Mouse (Mus musculus) adrenal gland, adult 18-20 months (tissue): ENCODE results near the gene Epm2aip1. TPM values are rescaled to one million over a fixed set of nuclear protein-coding genes. Genes with fewer than 3 reads are reported as not detected.

Source experiments
- DNase-seq, 2 experiments: peaks; one replicate each; pipeline ENCODE4 v3.0.0; 2021 to 2022; ENCODE audit warnings: low spot score in 2 of 2
- total RNA-seq, 2 experiments: library from RNA; stranded (reverse); gene quantifications; 1 replicate in 1 of 2; 2 replicates in 1 of 2; pipeline ENCODE4 v1.2.3; 2021

Epm2aip1 gene
- total RNA-seq, 2 experiments from 2014 or later = 31.2 to 37.8 TPM

- no peak for DNase-seq
Measured at GRCm38 (mm10) chr9:111285676-111286075, 13.9 kb downstream of the Epm2aip1 start.

- DNase-seq = no peak
Measured at GRCm38 (mm10) chr9:111286468-111286867, 14.7 kb downstream of the Epm2aip1 start.

- DNase-seq = no peak
Measured at GRCm38 (mm10) chr9:111287956-111288355, 16.2 kb downstream of the Epm2aip1 start.

GRCm38 (mm10) chr9:111289294-111289831, 17.6 kb downstream of the Epm2aip1 start:
- no peak for DNase-seq

- peak; percentile 96 to 98 for DNase-seq
Measured at GRCm38 (mm10) chr9:111289832-111290339, 18.2 kb downstream of the Epm2aip1 start.

GRCm38 (mm10) chr9:111290539-111291100, 18.9 kb downstream of the Epm2aip1 start:
- DNase-seq = no peak

GRCm38 (mm10) chr9:111293234-111293633, 21.5 kb downstream of the Epm2aip1 start:
- no peak for DNase-seq

GRCm38 (mm10) chr9:111294911-111295310, 23.2 kb downstream of the Epm2aip1 start:
- no peak for DNase-seq

- no peak for DNase-seq
Measured at GRCm38 (mm10) chr9:111295323-111295722, 23.6 kb downstream of the Epm2aip1 start.

- DNase-seq = no peak
Measured at GRCm38 (mm10) chr9:111296433-111296832, 24.7 kb downstream of the Epm2aip1 start.

- peak in 1 of 2 experiments; percentile 42 for DNase-seq
Measured at GRCm38 (mm10) chr9:111298606-111299005, 26.9 kb downstream of the Epm2aip1 start.

- no peak for DNase-seq
Measured at GRCm38 (mm10) chr9:111302196-111302831, 30.6 kb downstream of the Epm2aip1 start.

- no peak for DNase-seq
Measured at GRCm38 (mm10) chr9:111304036-111304435, 32.3 kb downstream of the Epm2aip1 start.

GRCm38 (mm10) chr9:111306142-111306541, 34.4 kb downstream of the Epm2aip1 start:
- peak in 1 of 2 experiments; percentile 25 for DNase-seq

- peak; percentile 62 to 73 for DNase-seq
Measured at GRCm38 (mm10) chr9:111311031-111311842, 39.5 kb downstream of the Epm2aip1 start, which contains the start of gene Trank1. Gene Trank1 (plus strand): TSS chr9:111311739.

- no peak for DNase-seq
Measured at GRCm38 (mm10) chr9:111311843-111312441, 40.2 kb downstream of the Epm2aip1 start.

GRCm38 (mm10) chr9:111312442-111313141, 40.9 kb downstream of the Epm2aip1 start:
- peak; percentile 34 to 43 for DNase-seq

- DNase-seq = no peak
Measured at GRCm38 (mm10) chr9:111313299-111313698, 41.6 kb downstream of the Epm2aip1 start.

GRCm38 (mm10) chr9:111313793-111314192, 42.1 kb downstream of the Epm2aip1 start:
- no peak for DNase-seq

GRCm38 (mm10) chr9:111314219-111314618, 42.5 kb downstream of the Epm2aip1 start:
- peak; percentile 71 to 80 for DNase-seq
